Mouse (Mus musculus): ENCODE data around the gene Lingo1. TPM values are rescaled to one million over a fixed set of nuclear protein-coding genes. Genes with fewer than 3 reads are reported as not detected.

Gene Lingo1
- total RNA-seq, 4 experiments from 2014 or later, result 226 to 270 (median 251) TPM

DNA sequence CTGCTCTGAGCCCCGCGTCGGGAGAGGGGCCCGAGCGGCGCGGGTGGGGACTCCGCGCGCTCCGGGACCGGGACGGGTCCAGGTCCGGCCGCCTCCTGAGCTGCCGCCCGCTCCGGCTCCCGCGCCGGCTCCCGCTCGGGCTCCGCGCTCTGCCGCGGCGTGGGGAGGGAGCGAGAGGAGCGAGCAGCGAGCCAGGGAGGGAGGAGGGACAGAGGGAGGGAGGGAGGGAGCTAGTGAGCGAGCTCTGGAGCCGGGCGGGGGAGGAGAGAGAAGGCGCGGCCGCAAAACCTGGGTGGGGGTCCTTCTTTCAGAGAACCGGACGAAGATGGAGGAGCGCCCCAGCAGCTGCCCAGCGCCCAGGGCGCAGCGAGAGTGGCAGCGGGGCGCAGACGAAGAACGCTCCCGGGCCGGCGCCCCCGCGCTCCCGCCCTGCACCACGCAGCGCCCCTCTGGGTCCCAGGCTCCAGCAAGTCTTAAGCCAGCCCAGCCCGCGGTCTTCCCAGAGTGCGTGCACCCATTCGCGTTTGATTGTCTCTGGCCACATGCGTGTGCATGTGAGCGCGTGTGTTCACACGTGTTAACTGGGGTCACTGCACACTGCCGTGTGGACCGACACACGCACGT, 160.7 kb downstream of the Lingo1 start:
- peak in 1 of 2 experiments; percentile 48 for DNase-seq (ENCODE audit: low spot score in 2 of 2)

- no peak for DNase-seq (ENCODE audit: low spot score in 2 of 2)
These were observed 161.2 kb downstream of the Lingo1 start for GRCm38 (mm10) chr9:56635121-56635497.

GRCm38 (mm10) chr9:56634406-56635120, 161.7 kb downstream of the Lingo1 start:
- no peak for DNase-seq (ENCODE audit: low spot score in 2 of 2)

GRCm38 (mm10) chr9:56633449-56634225, 162.6 kb downstream of the Lingo1 start:
- no peak for DNase-seq (ENCODE audit: low spot score in 2 of 2)

GRCm38 (mm10) chr9:56630945-56631344, 165.3 kb downstream of the Lingo1 start:
- DNase-seq (ENCODE audit: low spot score in 2 of 2), result no peak

DNA sequence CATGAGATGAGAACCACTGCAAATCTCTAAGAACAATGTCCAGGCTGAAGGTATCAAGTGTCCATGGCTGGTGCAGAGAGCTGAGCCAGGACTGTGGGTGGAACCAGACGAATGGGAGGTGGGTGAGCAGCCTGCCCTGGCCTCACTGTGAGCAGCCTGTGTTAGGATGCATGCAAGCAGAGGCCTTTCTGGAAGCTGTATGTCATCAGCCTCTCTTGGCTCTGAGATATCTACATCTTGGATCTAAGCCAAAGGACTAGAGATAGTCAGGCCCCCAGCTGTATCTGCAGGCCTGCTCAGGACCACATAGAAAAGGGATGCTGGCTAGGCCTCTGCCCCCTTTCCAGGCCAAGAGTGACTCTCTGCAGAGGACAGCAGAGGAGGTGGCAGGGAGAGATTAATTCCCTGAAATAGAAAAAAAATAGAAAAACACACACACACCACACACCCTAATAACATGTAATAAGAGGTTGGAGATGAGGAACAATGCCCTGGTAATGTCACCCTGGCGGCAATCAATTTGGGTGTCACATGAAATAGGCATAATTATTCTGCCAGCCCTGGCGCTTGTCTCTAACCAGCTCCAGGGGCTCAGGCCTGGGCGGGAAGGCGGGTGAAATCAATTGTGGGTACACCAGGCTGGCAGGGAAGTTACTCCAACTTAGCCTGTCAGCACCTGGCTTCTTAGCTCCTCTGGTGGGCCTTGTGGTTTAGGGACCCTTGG, 166.4 kb downstream of the Lingo1 start:
- no peak for DNase-seq (ENCODE audit: low spot score in 2 of 2)

DNA sequence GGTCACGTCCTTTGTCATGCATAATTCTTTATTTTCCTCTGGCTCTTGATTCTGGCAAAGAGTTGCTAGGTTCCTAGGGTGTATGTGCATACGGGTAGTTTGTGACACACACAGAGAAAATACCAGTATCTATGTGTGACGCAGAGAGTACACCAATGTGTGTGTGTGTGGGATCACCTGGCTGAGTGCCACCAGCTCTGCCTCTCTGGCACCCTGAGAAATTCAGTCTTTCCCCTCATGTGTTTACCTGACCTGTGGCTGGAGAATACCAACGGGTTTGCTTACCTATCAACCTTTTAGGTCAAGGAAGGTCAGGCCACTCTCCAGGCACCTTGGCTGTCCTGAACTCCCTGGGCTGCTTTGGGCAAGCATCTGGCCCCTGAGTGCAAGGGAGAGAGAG, 169.0 kb downstream of the Lingo1 start:
- no peak for DNase-seq (ENCODE audit: low spot score in 2 of 2)

- DNase-seq (ENCODE audit: low spot score in 2 of 2), result no peak
These were observed 171.3 kb downstream of the Lingo1 start for GRCm38 (mm10) chr9:56624923-56625322.

- no peak for DNase-seq (ENCODE audit: low spot score in 2 of 2)
These were observed 172.9 kb downstream of the Lingo1 start for GRCm38 (mm10) chr9:56623361-56623760.

GRCm38 (mm10) chr9:56622761-56623160, 173.5 kb downstream of the Lingo1 start:
- no peak for DNase-seq (ENCODE audit: low spot score in 2 of 2)

GRCm38 (mm10) chr9:56620512-56621371, 175.5 kb downstream of the Lingo1 start:
- no peak for DNase-seq (ENCODE audit: low spot score in 2 of 2)

GRCm38 (mm10) chr9:56619715-56620114, 176.6 kb downstream of the Lingo1 start:
- DNase-seq (ENCODE audit: low spot score in 2 of 2), result no peak

- DNase-seq (ENCODE audit: low spot score in 2 of 2), result no peak
These were observed 177.6 kb downstream of the Lingo1 start for GRCm38 (mm10) chr9:56618660-56619059.

DNA sequence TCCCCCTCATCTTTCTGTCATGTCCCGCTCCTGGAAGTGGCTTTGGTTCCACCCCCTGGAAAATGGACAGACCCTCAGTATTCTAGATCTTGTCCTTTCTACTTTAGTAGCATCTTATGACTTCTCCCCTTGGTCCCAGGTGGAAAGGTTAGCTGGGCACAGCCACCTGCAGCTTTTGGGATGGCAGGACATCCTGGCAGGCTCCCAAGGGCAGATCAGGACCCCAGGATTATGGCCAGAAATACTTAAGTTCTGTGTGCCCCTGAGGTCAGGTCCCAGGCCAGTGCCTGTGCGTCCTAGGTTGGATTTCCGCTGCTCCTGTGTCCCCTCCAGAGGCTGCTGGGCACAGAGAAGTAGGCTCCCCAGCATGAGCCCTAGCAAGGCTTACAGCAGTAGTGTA, 180.2 kb downstream of the Lingo1 start:
- no peak for DNase-seq (ENCODE audit: low spot score in 2 of 2)

DNA sequence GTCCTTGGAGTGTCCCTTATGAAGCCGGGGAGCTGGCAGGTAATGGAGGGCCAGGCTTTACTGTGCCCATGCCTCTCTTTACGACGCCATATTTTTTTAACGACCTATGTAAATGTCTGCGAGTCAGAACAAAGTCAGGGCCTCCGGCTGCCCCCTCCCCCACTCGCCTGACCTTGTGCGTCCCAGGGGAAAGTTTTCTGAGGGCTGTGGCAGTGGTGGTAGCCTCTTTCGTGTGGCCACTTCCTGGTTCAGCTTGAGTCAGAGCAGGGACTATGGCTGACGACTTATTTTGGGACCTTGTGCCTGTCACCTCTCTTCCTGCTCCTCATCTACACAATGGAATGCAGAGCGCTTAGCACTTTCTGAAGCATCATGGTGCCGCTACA, 183.5 kb downstream of the Lingo1 start:
- no peak for DNase-seq (ENCODE audit: low spot score in 2 of 2)

- DNase-seq (ENCODE audit: low spot score in 2 of 2), result no peak
These were observed 184.1 kb downstream of the Lingo1 start for GRCm38 (mm10) chr9:56611912-56612797.

- DNase-seq (ENCODE audit: low spot score in 2 of 2), result no peak
These were observed 185.3 kb downstream of the Lingo1 start for GRCm38 (mm10) chr9:56610955-56611354.

DNA sequence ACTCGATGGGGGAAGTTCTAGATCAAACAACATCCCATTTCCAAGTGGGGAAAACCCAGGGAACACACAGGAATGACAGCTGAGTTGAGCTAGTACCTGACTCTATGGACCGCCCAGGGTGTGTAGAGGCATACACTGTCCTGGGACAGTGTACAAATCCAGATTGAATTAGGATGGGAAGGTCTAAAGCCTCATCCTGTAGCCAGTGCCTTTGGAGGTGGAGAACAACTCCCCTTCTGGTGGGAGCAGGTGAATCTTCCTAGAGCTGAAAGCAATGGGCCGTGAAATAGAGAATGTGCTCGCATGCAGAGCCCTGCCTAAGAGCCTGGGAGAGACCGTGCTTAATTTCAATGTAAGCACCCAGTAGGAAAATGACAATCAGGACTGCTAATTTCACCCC, 185.8 kb downstream of the Lingo1 start:
- DNase-seq (ENCODE audit: low spot score in 2 of 2), result no peak

GRCm38 (mm10) chr9:56609486-56609885, 186.8 kb downstream of the Lingo1 start:
- no peak for DNase-seq (ENCODE audit: low spot score in 2 of 2)

All from layer of hippocampus, adult 8-10 months (tissue).